Comparison of ENCODE assay signal across 8 mouse cellular contexts in genomic region chr7:123500239-123501219, GRCm38 (mm10). TPM values are rescaled to one million over a fixed set of nuclear protein-coding genes. Genes with fewer than 3 reads are reported as not detected.
DNase-seq lines count a peak whose midpoint lies in the region.

Zkscan2 (minus strand) TSS chr7:123500449.

- peaks cover 19% of the 10 kb centered on the region for H3K36me3 ChIP-seq in hindbrain, embryonic 10.5 days

- no peaks in the 10 kb centered on the region for H3K27me3 ChIP-seq in hindbrain, embryonic 10.5 days (ENCODE audit: insufficient read depth, poor library complexity, severe bottlenecking)

- DNase-seq in T-cell, adult 2 months (ENCODE audit: low spot score): peak; percentile 5
- peak; percentile 96 for DNase-seq in cerebellum, postnatal 14 days
- DNase-seq in frontal cortex, postnatal 10 days (ENCODE audit: low spot score in 2 of 2): peak; percentile 92 to 94
- DNase-seq in hindbrain, embryonic 10.5 days (ENCODE audit: low spot score): peak; percentile 88
- peak; percentile 73 for DNase-seq in layer of hippocampus, adult 9-10 months (ENCODE audit: low spot score)
- DNase-seq in lung, adult 18-20 months: peak; percentile 57 to 63
- DNase-seq in ovary, postnatal 14 days (ENCODE audit: low spot score): peak; percentile 49
- peak; percentile 68 for DNase-seq in thymus, postnatal 4 days

- H3K9me3 ChIP-seq in hindbrain, embryonic 10.5 days: no peaks in the 10 kb centered on the region

- peak within 1 kb of the TSS; percentile 75 for H3K4me3 ChIP-seq in hindbrain, embryonic 10.5 days

- WGBS in hindbrain, embryonic 10.5 days: 2% methylated on average over 71 of the region's 71 CpGs

- H3K4me1 ChIP-seq in hindbrain, embryonic 10.5 days (replicated peaks): peaks cover 27% of the 10 kb centered on the region

- H3K27ac ChIP-seq in hindbrain, embryonic 10.5 days: peak within 1 kb of the TSS; percentile 94

RNA-seq across cellular contexts. Expression of gene Zkscan2, which starts in this region (rescaled TPM):
- 5.3 and 5.4 TPM in 2 replicates for polyA plus RNA-seq in hindbrain, embryonic 10.5 days (2016; fragmentation: Nextera tagmentation; extraction: Ambion mirVana)

Comparison
In these comparisons a context has a peak if more than half of its experiments do, and no peak if none do; other contexts are left out.
1. Peak in every context shown above with its lines: DNase-seq, H3K4me3 ChIP-seq and H3K27ac ChIP-seq.
2. DNase-seq: peak in every context shown above with its lines; median percentile 96 in cerebellum, postnatal 14 days; 93 in frontal cortex, postnatal 10 days; 88 in hindbrain, embryonic 10.5 days; 73 in layer of hippocampus, adult 9-10 months; 68 in thymus, postnatal 4 days; 60 in lung, adult 18-20 months; 49 in ovary, postnatal 14 days; 5 in T-cell, adult 2 months.